Mouse (Mus musculus) v-Abl transformed pro-B cells (cell line): ENCODE results near the gene Notch1.

ENCODE experiments used
- in situ Hi-C, 2 experiments: fragments of 400-800 bp; cut with MboI; formaldehyde crosslinking; loops; one replicate each; pipeline ENCODE4 v1.15.1; 2025; ENCODE audit not compliant: unreplicated experiment in 2 of 2

The Notch1 gene

GRCm38 (mm10) chr2:26424541-26424940 is 91.9 kb downstream of the Notch1 start:
- in situ Hi-C loops = no loop called here

GRCm38 (mm10) chr2:26423086-26423485 is 93.4 kb downstream of the Notch1 start:
- in situ Hi-C loops = no loop called here

- in situ Hi-C loops = no loop called here
Measured at GRCm38 (mm10) chr2:26421969-26422368, 94.5 kb downstream of the Notch1 start.

- in situ Hi-C loops = no loop called here
Measured at GRCm38 (mm10) chr2:26418120-26418519, 98.3 kb downstream of the Notch1 start.

- in situ Hi-C loops = no loop called here
Measured at GRCm38 (mm10) chr2:26417066-26417465, 99.4 kb downstream of the Notch1 start.

GRCm38 (mm10) chr2:26410931-26411411 is 105.5 kb downstream of the Notch1 start:
- in situ Hi-C loops = no loop called here

- in situ Hi-C loops = no loop called here
Measured at GRCm38 (mm10) chr2:26410091-26410490, 106.4 kb downstream of the Notch1 start.

GRCm38 (mm10) chr2:26409362-26409761 is 107.1 kb downstream of the Notch1 start:
- in situ Hi-C loops = no loop called here

- in situ Hi-C loops = no loop called here
Measured at GRCm38 (mm10) chr2:26408515-26409356, 107.7 kb downstream of the Notch1 start, which contains the start of gene Inpp5e. Gene Inpp5e (minus strand): TSS chr2:26409203.
